Mouse (Mus musculus) spleen, embryonic (tissue): ENCODE results near the gene Banf1.
"Not testable (repeated sequence)": the region's sequence is repeated elsewhere in the genome, so short reads cannot be mapped to it uniquely, and the experiment has no call there.

Source experiments
- CTCF ChIA-PET: fragments of 350-600 bp; sonication (Branson Sonifier 250); formaldehyde crosslinking; loops from one replicate; lab custom pipeline; 2022; lab: Charles Lee

The Banf1 gene

GRCm38 (mm10) chr19:5377446-5377845, 10.5 kb upstream of the Banf1 start:
- CTCF ChIA-PET, result no interaction called here

DNA sequence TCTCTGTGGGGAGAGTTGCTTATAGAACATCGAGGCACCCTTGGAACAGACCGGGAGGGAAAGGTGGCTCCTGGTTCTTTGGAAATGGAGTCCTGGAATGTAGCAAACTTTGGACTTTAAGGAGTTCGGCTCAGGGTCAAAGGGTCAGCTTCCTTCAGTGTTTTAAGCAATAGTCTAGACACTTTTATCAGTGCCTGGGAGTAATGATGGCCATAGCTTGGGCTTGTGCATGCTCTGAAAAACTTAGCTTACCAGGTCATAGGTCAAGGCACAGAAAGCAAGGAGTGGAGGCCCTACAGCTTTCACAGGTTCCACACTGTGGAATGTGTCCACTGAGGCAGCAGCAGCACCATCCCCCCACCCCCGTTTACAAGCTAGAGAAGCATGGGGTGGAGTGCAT, 7.8 kb upstream of the Banf1 start:
- CTCF ChIA-PET, result no interaction called here

- CTCF ChIA-PET, result no interaction called here
These were observed 7.2 kb upstream of the Banf1 start for GRCm38 (mm10) chr19:5374177-5374576.

GRCm38 (mm10) chr19:5372724-5373123, 5.8 kb upstream of the Banf1 start:
- CTCF ChIA-PET, result no interaction called here

DNA sequence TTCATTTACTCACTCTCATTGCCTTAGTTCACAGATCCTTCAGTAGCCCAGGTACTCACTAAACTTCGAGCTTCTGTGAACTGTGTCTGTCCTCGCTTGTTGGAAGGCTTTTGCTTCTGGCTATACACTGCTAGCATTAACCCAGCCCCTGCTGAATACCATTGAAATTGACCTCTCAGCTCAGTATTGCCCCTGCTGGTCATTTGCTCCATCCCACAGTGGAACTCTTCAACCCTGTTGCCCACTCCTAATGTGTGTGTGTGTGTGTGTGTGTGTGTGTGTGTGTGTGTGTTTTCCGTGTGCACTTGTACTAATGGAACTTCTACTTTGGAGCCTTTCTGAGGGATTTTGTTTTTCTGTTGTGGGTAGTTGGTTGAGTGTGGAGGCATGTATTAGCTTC, 4.0 kb upstream of the Banf1 start:
- CTCF ChIA-PET, result no interaction called here

DNA sequence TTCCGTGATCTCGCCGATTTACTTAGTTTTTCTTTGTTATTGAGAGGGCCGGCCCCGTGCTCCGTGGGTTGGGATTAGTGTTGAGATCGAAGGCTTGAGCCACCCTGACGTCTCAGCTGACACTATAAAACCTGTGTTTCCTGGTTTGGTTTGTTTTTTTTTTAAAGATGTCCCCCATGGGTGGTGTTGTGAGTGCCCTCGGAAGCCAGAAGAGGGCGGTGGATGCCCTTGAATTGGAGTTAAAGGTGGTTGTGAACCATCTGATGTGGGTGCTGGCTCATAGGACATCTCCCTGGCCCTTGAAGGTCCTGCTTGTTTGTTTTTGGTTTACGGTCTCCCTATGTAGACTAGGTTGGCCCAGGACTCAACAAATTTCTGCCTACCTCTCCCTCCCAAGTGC, 487 bp upstream of the Banf1 start:
- CTCF ChIA-PET, result interaction anchor here (0.7 kb wide), 1 partner anchor 29 kb away, joined by 3 read pairs; no protein-coding TSS in a partner anchor

DNA sequence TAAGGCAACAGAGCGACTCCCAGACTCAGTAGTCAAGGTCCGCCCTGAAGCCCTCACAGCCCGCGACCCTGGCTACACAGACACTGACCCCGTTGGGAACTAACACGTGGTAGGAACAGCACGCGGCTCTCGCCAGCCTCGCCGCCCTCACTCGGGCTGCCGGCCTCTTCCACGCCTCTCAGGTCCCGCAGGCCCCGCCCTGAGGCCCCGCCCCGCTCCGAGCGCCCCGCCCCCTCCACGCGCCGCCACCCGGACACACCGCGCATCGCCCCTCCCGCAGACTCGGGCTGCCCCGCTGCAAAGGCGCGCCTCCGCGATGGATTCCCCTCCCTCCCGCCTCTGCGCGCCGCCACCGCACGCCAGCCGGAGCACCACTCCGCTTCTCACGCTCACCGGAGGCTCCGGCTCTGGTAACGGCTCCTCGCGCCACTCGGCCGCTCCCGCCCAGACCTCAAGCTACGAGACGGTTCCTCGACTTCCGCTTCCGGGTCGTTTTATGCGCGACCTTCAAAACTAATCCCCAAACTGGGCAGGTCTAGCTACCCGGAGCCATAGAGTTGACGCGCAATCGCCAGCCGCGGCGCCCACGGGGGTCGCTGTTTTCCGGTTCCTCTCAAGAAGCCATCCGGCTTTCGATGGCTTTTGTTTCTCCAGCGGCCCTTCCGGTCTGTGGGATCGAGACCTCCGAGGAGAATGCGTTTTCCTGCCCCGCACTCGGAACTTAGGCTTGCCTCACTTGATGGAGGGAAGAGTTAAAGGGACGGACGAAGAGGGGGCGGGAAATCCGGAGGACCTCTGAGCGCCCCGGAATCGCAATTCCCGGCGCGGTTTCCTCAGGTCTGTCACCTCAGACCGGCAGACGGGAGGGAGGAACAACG, 554 bp downstream of the Banf1 start, which contains the start of gene Eif1ad:
Eif1ad (plus strand) TSS at position 567 of the 878 bp plus-strand sequence.
- CTCF ChIA-PET, result interaction anchor here (0.7 kb wide), 1 partner anchor 345 kb away, joined by 3 read pairs; no protein-coding TSS in a partner anchor

GRCm38 (mm10) chr19:5365751-5366150, 1.2 kb downstream of the Banf1 start:
- CTCF ChIA-PET, result interaction anchor here (0.7 kb wide), 1 partner anchor 344 kb away, joined by 3 read pairs; no protein-coding TSS in a partner anchor

DNA sequence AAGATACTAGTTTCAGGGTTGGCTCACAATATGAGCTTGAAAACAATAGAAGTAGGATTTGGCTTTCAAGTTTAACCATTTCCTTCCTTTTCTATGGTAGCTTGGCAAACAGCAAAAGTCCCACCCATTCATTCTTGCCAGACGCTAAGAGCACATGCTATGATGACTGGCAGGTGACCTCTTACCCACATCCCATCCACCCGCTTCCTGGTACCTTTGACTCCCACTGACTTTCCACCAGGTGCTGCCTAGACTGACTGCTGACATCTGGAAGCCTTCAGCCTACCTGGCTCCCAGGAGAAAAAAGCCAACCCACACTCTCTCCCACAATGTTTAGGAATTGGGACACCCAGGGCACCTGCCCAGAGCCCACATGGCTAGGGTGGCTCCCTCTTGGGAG, 2.8 kb downstream of the Banf1 start:
- CTCF ChIA-PET, result no interaction called here

DNA sequence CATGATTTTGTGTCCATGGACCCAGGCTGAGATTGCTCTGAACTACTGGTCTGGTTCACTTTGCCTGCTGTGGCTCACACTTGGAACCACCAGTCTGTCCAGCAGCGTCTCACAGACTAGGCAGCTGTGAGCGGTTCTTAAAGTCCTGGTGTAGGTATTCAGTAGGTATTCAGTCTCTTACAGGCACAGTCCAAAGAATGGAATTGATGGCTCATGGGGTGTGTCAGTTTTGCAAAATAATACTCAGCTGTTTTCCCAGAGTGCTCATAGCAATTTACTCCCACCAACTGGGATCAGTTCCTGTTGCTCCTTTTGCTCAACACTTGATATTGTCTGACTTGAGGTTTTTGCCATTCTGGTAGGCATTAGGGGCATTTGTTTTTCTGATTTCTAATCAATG, 4.8 kb downstream of the Banf1 start:
- CTCF ChIA-PET, result no interaction called here

GRCm38 (mm10) chr19:5356080-5356479, 10.9 kb downstream of the Banf1 start:
- CTCF ChIA-PET, result interaction anchor here (0.5 kb wide), 1 partner anchor 238 kb away, joined by 4 read pairs; no protein-coding TSS in a partner anchor

DNA sequence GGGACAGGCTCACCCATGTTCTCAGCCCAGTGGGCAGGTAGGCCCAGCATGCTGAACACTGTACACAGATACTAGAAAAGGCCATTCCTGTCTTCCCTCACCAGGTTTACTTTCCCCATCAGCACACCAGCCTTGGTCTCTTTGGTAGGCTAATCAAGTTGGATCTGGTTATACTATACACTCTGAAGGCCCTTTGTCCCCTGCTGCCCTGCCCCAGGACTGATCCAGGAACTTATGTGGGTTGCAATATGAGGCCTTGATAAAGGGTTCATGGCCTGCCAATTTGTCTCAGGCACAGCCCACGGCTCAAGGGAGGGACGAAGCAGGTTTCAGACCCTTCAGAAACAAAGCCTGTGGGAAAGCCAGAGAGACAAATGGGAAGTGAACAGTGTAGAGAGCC, 13.4 kb downstream of the Banf1 start:
- CTCF ChIA-PET, result no interaction called here

GRCm38 (mm10) chr19:5349502-5349873, 17.5 kb downstream of the Banf1 start, which contains the start of gene Cst6:
Gene Cst6 (minus strand): TSS chr19:5349574.
- CTCF ChIA-PET, result not testable (repeated sequence)

DNA sequence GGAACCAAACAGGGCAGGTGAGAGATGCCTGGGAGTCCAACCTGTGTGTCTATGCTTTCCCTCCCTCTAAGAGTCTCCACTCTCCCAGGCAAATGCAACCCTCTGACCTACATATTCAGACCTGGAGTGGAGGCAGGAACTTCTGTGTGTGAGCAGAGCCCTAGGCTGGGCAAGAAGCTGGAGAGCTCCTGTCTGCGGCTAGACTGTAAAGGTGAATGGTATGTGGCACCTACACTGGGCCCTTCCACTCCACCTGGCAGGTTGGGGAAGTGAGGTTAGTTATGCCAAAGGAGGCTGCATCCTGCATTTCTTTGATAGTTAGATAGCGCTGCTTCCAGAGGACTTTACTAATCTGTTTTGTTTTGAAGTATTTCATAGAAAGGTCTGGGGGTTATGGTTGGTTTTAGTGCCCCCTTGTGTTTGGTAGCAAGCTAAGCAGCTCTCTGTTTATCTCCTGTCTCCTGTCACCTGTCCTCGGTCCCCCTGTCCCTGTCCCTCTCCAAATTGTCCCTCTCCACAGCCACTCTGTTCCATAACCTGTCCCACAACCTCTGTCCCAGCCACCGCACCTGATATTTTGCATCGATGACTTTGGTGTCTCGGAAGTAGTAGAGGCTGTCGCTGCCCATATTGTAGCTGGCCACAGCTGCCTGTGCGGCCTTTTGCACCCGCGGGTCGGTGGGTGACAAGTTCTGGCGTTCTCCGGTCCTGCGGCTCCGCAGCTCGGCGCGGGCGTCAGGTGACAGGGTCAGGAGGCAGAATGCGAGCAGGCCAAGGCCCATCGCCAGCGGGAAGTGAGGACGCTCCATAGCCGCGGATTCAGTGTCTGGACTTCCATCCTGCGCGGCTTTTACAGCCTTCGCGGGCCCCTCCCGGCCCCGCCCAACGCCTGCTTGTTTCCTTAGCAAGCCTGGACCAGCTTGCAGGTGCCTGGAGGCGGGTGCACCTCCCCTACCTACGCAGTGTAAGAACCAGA, 18.2 kb downstream of the Banf1 start:
- CTCF ChIA-PET, result interaction anchor here (0.6 kb wide), 1 partner anchor 75 kb away, joined by 3 read pairs; no protein-coding TSS in a partner anchor

DNA sequence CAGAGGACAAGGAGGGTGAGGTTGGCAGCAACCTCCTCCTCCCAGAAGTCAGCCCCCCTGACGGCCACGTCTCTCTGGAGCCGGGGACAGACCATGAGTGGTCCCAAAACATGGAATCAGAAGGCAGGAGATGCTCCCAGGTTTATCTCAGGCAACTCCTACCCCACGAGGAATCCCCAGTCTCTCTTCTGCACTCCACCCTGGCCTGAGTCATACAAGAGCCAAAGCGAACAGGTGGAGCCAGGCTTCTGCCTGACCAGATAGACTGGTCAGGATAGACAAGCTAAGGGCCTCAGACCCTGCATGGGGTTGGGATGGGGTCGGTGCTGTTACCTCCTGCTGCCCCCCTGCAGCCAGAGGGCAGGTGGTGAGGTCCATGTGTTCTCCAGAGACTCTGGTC, 18.9 kb downstream of the Banf1 start:
- CTCF ChIA-PET, result no interaction called here

DNA sequence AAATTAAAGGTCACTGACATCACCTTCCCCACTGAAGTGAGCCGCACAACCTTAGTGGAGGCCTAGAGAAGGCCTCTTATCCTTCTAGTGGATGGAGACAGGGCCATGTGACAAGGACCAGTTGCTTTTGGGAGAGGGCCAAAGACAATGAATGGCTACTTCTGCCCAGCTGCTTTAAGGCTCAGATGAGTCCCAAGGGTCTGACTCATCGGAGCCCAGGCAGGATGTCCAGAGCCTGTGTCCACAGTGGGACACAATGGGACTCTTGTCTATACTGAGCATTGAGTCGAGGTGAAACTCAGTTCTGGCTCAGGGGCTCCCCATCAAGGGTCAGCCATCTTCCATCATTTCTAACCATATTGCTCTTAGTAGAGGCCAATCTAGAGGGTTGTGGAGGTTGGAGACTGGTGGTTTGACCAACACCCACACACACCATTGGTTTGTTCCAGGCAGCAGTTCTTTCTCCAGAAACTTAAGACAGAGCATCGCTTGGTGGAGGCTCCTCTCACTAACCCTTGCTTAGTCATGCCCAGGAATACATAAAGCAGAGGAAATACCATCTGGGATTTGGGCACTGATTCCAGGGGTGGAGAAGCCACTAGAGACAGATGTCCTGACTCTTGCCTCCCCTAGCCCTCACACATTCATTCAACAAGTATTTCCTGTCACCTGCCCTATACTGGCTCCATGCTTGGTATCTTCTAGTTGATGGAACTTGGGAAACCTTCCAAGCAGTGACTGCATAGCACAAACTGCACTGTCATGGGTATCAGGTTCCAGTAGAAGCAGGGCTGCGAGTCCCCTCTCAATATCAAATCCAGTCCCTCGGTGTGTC, 21.5 kb downstream of the Banf1 start:
- CTCF ChIA-PET, result no interaction called here

- CTCF ChIA-PET, result no interaction called here
These were observed 25.6 kb downstream of the Banf1 start for GRCm38 (mm10) chr19:5341360-5341759.

DNA sequence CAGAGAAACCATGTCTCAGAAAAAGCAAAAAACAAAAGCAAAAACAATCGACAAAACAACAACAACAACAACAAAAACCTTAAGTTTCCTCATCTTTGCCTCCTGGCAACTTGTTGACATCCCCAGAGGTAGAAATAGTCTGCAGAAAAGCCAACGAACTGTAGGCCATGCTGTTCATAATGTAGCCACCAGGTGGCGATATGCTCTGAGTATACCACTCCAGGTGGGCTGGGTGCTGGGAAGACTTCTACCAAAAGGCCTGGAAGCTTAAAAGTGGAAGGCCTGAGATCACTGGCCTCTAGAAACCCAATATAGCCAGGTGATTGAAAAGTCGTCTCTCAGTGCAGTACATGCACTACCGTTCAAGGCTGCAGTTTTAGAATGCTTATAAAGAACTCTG, 29.0 kb downstream of the Banf1 start:
- CTCF ChIA-PET, result interaction anchor here (0.6 kb wide), 1 partner anchor 29 kb away, joined by 3 read pairs; no protein-coding TSS in a partner anchor

DNA sequence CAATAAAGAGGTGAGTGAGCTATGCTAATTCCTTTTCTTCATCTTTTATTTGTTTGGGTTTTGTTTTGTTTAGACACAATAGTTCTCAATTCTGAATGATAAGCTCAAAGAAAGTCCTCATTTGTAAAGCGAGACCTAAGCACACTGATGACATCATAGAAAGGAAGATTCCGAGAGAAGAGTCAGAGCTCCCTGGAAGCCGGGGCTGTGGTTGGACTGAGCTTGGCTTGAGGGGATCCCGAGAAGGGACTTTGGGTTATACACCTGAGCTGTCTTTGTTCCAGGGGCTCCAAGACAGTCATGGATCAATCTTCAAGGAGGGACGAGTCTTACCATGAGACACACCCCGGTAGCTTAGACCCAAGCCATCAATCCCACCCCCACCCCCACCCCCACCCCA, 31.5 kb downstream of the Banf1 start, which contains the start of gene Catsper1:
Catsper1 (plus strand) TSS at position 301 of the 400 bp plus-strand sequence.
- CTCF ChIA-PET, result no interaction called here

GRCm38 (mm10) chr19:5334741-5335140, 32.2 kb downstream of the Banf1 start:
- CTCF ChIA-PET, result no interaction called here

DNA sequence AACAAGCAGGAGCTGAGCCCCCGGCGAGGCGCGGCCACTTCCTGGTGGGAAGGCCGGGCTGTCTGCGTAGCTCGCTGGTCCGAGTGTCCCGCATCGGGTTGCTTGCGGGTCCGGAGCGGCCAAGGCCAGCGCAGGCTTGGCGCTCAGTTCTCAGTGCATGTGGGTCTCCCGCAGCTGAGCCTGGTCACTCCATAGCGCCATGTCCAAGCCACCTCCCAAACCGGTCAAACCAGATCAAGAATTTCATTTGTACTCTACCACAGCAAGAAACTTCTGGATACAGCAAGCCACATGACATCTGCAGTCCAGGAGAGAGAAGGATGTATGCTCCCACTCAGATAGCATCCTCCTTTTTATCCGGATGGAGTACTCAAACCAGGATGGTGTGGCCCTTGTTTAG, 39.0 kb downstream of the Banf1 start:
- CTCF ChIA-PET, result no interaction called here
